Mouse (Mus musculus): ENCODE data around the gene Pcyox1.
"Not testable (repeated sequence)": the region's sequence is repeated elsewhere in the genome, so short reads cannot be mapped to it uniquely, and the experiment has no call there.

Gene Pcyox1

DNA sequence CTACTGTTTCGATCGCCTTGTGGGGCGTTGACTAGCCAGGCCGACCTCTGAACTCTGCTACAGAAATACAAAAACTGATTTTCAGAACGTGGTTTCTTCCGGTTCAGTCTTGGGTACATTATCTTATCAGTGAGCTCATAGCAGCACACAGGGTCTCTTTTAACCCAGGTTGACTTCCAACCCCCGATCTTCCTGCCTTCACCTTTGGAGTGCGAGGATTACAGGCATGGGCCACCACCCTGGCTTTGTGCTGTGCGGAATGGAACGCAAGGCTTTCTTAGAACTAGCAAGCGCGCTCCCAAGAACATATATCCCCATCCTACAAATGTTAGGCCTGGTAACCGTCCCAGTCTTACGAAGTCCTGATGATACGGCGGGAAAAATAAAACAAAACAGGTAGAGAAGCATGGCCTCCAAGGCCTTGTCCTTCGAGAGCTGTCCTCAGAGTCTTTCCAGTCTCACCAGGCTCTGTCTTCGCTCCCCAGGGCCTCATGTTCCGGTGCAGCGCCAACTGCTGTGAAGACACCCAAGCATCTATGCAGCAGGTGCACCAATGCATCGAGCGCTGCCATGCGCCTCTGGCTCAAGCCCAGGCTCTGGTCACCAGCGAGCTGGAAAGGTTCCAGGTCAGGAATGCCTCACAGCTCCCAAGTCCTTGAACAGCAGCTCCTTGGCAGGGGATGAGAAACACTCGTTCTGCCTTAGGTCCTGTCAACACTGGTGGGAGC is 30.7 kb downstream of the Pcyox1 start:
- no peak for DNase-seq (ENCODE audit: low spot score)

- peak; percentile 98 for DNase-seq (ENCODE audit: low spot score)
Observed at GRCm38 (mm10) chr6:86365371-86366124, 31.4 kb downstream of the Pcyox1 start, which contains the start of gene Fam136a. Gene Fam136a (plus strand): TSS chr6:86365646.

GRCm38 (mm10) chr6:86364442-86365141 is 32.4 kb downstream of the Pcyox1 start:
- DNase-seq (ENCODE audit: low spot score) = peak; percentile 94

DNA sequence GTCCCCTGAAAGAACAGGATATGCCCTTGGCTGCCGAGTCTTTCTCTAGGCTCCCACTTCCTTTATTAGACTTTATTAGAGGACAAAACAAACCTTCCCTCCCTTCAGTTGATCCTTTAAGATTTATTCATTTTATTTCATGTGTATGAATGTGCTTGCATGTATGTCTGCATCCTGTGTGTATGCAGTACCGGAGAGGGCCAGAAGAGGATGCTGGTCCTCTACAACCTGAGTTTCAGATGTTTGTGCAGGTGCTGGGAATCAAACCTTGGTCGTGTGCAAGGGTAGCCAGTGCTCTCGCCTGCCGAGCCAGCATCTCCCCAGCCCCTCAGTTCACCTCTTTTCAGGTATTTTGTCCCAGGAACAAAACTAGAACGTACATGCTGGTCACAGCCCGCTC is 35.6 kb downstream of the Pcyox1 start:
- no peak for DNase-seq (ENCODE audit: low spot score)

- no peak for DNase-seq (ENCODE audit: low spot score)
Observed at GRCm38 (mm10) chr6:86360691-86361090, 36.3 kb downstream of the Pcyox1 start.

DNA sequence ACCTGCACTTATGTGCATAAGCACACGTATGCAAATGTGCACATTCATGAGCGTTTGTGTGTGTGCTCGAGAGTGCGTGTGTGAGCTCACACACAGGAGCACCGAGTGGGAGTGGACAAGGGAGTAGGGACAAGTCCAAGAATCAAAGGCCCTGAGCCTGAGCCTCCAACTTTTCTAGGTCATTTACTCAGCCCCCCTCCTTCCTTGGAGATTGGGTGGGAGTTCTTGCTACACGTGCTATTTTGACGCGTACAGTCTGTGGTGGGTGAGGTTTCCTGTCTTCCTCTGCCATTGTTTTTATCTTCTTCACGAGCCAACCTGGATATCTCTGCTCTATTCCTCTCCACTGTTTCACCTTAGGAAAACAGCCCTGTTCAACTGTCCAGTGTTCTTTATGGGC is 40.0 kb downstream of the Pcyox1 start:
- DNase-seq (ENCODE audit: low spot score) = no peak

DNA sequence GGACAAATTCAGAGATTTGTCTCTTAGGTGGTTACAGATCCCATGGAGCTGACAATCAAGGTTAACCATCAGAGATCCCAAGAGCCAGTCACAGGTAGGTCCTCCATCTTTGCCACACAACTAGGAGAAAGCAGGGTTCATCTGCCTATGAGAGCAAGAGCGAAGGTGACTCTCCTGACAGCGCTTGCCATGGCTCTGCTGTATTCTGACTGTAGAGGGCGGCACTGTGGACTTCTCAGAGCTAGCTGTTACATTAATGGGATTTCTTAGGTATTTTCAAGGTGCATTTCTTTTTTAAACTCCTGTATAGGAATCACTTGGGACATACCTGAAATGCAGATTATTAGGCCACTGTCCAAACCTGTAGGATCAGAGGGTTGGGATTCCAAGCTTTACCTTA is 42.0 kb downstream of the Pcyox1 start:
- no peak for DNase-seq (ENCODE audit: low spot score)

DNA sequence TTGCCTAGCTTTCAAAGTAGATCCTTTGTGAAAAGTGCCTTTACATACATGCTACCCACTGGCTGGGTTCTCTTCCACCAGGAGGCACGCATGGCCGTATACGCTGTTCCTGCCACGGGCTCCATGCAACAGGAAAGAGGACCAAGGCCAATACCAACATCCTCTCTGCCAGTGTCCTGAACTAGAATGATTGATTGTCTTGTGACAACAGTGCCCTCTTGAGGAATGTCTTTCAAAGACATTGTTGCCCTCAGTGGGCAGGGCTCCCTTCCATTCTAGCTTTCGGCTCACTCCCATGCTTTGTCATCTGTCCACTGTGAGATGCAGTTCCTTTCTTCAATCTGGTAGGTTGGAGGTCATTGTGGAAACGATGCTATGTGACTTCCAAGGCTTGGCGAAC is 47.7 kb downstream of the Pcyox1 start:
- DNase-seq (ENCODE audit: low spot score) = peak; percentile 53

GRCm38 (mm10) chr6:86346063-86346462 is 50.9 kb downstream of the Pcyox1 start:
- no peak for DNase-seq (ENCODE audit: low spot score)

DNA sequence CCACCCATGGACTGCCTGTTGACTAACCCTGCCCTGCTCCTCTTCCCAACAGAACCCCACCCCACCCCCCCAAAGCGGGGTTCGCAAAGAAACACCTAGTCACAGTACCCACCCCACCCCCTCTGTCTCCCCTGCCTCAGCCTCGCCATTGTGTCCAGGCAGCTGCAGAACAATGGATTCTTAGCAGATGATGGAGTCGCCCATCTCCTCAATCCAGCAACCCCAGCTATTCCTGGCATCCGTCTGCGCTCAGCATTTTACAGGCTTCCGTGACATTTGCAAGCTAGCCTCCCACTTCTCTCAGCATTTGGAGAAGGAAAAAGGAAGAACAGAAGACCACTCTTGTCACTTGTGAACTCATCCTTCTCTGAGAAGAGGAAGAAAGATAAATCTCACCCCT is 53.3 kb downstream of the Pcyox1 start:
- DNase-seq (ENCODE audit: low spot score) = peak; percentile 51

DNA sequence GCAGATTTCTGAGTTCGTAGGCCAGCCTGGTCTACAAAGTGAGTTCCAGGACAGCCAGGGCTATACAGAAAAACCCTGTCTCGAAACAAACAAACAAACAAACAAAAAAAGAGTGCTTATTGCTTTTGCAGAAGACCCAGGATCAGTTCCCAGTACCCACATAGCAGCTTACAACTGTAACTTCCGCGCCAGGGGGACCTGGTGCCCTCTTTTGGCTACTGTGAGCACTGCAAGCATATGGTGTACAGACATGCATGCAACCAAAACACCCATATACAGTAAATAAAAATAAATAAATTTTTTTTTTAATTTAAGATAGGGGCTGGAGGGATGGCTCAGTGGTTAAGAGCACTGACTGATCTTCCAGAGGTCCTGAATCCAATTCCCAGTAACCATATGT is 60.6 kb downstream of the Pcyox1 start:
- DNase-seq (ENCODE audit: low spot score) = not testable (repeated sequence)

Measured in embryo, embryonic 10.5 days (tissue).